Mouse (Mus musculus): ENCODE measurements around the gene Atp6v1f. TPM values are rescaled to one million over a fixed set of nuclear protein-coding genes. Genes with fewer than 3 reads are reported as not detected.

The Atp6v1f gene
- 100 to 1,000 TPM; 116 to 127 (median 122) TPM for total RNA-seq (2022)

GRCm38 (mm10) chr6:29467583-29468354 lies at the start of gene Atp6v1f:
Atp6v1f (plus strand) TSS chr6:29467718.
- peak; percentile 78 to 86 for DNase-seq (ENCODE audit: low spot score in 2 of 2)

DNA sequence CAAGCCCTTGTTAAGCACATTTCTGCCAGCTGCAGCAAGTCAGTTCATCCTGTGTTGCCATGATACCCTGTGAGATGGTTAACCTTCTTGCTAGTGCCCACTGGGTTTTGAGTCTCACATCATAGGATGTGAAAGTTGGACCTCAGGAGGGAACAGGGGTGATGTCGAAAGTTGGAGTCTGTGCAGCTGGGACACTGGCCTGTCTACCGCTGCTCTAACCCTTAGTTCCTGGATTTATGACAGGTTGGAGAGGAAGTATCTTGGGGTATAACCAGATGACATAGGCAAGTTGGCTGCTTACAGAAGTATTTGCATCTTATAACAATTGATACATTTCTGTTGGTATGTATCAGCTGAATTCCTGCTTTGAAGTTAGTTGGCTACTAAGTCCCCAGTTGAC lies 46.9 kb upstream of the Atp6v1f start:
- DNase-seq (ENCODE audit: low spot score in 2 of 2), result no peak

DNA sequence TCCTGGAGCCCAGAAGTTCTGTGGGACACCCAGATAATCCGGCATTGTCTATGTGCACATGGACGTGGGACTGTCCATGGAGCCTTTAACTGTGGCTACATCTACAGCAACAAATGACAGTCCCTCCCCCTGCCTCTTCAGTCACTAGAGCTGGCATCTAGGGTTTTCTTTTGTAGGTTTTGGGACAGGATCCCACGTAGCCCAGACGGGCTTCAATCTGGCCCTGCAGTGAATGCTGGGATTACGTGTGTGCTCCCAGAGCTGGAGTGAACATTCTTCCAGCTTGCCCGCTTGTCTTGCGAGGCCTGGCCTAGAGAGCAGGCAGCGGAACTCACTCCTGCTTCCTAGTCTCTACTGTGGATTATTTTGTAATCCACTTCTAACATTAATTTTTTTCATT lies 42.4 kb upstream of the Atp6v1f start:
- no peak for DNase-seq (ENCODE audit: low spot score in 2 of 2)

GRCm38 (mm10) chr6:29426331-29426730 lies 41.2 kb upstream of the Atp6v1f start:
- DNase-seq (ENCODE audit: low spot score in 2 of 2), result no peak

GRCm38 (mm10) chr6:29428171-29428570 lies 39.3 kb upstream of the Atp6v1f start:
- no peak for DNase-seq (ENCODE audit: low spot score in 2 of 2)

DNA sequence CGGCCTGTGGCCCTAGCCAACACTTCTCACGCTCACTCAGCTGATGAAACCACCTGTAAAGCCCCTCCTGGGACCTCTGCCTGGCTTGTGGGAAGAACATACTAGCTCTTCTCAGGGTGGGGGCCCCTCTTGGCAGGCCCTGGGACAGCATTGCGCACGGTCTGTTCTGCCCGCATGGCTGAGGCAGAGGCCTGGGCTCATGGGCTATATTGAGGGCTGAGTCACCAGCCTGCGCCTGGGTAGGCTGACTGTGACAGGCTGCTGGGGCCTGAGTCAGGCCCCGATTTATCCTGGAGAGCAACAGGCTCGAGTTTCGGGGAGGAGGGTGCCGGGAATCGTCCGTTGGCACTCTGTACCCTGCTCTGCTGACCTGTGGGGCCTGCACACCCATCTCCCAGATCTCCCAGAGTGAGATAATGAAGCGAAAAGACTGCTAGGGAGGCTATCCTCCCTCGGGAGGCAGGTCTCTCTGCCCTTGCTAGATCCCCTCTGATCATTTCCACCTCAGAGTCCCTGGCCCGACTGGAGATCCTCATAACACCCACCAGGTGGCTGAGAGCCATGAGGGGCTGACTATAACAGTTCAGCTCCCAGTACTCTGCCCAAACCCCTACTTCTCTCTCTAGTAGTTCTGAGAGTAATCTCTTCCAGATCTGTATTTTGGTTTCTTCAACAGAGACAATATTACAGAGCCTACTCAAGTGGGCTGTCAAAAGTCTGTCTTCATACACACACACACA lies 36.7 kb upstream of the Atp6v1f start:
- peak; percentile 80 to 84 for DNase-seq (ENCODE audit: low spot score in 2 of 2)

DNA sequence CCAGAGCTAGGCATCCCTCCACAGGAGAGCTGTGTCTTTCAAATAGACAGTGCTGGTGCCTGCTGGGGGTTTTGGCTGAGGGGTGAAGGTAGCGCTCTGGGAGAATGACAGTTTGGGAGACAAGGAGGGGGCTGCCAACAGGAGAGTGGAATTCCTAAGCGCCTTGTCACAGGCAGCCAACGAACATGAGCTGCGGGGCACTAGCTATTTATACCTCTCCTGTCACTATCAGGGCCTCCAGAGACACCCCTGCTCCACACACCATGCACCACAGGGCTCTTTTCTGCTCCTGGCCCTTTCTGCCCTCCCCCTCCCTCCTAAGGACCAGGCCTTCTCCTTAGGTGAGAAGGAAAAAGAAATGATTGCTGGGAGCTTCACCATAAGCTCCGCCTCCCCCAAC lies 36.0 kb upstream of the Atp6v1f start:
- peak; percentile 54 to 69 for DNase-seq (ENCODE audit: low spot score in 2 of 2)

DNA sequence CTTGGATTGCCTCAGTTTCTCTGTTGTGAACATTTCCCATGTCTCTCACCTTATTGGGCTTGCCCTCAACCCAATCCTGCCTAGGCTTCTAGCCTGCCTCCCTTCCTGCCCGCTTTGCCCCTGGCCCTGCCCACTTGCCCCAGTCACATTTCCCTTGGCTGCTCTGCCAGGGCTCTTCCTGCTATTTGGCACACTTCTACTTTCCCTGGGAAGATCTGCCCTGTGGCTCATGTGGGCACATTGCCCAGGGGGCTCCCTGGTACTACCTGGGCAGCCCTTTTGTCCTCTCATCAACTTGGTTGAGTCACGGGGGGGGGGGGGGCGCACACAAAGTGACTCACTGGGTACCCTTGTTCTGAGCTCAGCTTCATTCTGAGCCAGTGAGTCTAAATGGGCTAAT lies 35.4 kb upstream of the Atp6v1f start:
- DNase-seq (ENCODE audit: low spot score in 2 of 2), result peak in 1 of 2 experiments; percentile 53

DNA sequence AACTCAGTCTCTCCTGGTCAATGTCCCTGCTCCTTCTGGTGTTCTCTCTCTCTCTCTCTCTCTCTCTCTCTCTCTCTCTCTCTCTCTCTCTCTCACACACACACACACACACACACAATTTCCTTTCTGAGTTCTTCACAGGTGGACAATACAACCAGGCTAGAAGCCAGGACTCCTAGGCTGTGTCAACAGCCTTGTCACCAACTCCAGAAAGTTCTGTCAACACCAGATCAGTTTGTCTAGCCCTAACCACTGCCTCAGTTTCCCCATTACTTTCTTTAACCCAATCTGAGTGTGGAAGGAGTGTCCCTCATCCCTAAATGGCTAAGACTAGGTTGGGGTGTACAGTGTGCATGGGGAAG lies 34.9 kb upstream of the Atp6v1f start:
- DNase-seq (ENCODE audit: low spot score in 2 of 2), result no peak

DNA sequence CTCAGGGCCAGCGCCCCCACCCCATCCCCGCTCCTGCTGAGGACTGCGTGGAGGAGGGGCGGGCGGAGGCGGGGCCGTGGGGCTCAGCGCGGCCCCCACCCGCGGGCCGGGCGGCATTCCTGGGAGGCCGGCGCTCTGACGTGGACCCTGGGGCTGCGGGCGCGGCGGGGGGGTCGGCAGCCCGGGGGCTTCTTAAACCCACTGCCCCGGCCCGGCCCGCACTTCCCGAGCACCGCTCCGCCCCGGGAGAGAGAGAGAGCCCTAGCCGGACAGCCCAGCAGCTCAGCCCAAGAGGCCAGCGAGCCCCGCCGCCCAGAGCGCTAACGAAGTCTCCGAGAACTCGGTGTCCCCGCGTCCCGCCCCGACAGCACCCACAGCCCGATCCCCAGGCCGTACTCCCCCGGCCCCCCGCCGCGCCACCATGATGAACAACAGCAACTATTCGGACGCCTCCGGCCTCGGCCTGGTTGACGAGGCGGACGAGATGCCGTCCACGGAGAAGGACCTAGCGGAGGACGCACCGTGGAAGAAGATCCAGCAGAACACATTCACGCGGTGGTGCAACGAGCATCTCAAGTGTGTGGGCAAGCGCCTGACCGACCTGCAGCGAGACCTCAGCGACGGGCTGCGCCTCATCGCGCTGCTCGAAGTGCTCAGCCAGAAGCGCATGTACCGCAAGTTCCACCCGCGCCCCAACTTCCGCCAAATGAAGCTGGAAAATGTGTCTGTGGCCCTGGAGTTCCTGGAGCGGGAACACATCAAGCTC lies 34.3 kb upstream of the Atp6v1f start, which contains the start of gene Flnc:
Gene Flnc, plus strand, starts transcription at position 219 of the 766 bp plus-strand sequence.
- DNase-seq (ENCODE audit: low spot score in 2 of 2), result peak; percentile 60 to 64

DNA sequence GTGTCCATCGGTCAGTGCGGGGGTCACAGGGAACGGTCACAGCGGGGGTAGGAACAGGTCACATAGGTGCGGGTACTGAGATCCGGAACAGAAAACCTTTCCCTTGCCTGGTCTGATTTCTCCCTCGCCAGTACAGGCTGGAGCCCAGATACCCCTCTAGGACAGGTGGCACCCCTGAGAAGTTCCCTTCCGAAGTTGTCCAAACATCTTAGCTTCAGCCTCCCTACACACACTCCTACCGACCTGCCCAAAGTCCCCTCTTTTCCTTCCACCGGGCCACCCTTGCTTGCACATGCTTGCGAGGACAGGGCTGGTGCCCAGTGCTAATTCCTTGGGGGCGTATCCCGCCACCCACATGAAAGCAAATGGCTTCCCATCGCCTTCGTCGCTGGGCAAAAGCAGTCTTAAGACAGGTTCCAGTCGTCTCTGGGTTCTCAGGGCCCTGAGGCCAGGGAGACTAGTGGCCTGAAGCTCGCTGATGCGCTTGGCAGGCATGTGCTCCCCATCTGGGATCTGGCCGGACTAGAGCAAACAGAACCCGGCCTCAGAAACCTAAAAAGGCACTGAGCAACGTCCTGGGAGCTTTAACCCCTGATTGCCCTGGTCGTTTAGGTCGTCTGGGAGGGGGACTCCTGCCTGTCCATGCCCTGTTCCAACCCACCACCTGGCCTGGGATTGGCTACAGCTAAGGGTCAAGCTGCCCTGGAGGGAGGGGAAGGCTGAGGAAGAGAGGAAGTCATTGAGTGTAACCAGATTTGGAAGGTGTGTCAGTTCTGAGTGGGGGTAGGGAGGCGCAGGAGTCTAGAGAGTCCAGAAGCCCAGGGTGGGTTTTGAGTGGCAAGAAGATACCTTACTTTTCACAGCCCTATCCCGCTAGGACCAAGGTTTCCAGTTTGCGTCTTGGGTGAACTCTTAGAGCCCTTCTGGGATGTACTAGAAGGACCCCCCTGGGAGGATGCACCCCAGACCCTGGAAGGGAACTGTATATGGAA lies 33.4 kb upstream of the Atp6v1f start:
- peak; percentile 53 to 76 for DNase-seq (ENCODE audit: low spot score in 2 of 2)

DNA sequence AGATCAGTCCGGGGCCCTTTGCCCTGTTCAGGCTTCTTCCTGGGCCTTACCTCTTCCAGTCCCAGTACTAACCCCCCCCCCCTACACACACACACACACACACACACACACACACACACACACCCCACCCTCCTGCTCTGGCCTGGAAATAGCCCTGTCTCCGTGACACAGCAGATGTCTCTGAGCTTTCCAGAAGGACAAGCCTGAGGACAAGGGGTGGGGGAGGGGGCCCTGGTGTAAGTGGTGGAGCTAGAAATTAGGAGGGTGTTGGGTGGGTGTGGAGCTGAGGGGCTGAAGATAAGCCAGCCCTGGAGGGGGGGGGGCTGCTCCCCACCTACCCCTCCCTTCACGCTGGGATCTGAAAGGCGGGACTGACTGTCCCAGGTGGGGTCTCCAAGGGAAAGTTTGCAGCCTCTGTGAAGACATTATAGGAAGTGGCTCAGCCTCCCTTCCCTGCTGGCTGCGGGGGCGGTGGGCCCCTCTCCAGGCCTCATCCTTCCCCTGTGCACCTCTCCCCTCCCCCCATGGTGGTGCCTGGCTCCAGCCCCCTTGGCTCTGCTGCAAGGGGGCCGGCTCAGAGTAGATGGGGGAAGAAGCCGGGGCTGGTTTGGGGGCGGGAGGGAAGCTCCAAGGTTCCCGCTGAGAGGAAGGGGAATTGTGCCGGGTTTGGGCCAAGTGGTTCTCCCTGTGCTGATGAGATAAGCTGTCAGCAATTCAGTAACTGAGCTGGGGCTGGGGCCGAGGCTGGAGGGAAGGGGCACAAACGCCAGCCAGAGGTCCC lies 32.4 kb upstream of the Atp6v1f start:
- DNase-seq (ENCODE audit: low spot score in 2 of 2), result peak; percentile 47 to 62

DNA sequence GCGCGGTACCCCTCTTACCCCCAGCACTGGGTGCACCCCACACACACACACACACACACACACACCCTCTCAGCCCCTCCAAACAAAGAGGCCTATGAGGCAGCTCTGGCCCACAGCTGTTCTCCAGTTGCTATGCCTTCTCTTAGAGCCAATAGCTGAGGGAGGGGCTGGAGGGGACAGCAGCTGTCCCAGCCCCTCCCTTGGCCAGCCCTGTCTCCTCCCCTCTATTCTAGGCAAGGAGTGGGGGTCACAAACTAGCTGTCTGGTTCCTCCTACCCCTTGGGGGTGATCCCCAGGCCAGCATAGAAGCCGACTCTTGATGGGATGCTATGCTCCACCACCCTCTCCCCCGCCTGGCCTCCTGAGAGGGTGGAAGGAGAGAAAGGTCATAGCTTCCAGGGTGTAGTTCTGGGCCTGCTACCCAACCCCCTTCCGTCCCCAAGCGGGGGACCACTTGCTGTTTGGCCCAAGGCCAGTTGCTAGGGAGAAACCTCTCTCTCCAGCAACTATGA lies 31.5 kb upstream of the Atp6v1f start:
- DNase-seq (ENCODE audit: low spot score in 2 of 2), result peak; percentile 42 to 48

- DNase-seq (ENCODE audit: low spot score in 2 of 2), result peak; percentile 53 to 56
Observed at GRCm38 (mm10) chr6:29436461-29436934, 31.0 kb upstream of the Atp6v1f start.

GRCm38 (mm10) chr6:29439251-29439650 lies 28.3 kb upstream of the Atp6v1f start:
- peak; percentile 63 to 64 for DNase-seq (ENCODE audit: low spot score in 2 of 2)

DNA sequence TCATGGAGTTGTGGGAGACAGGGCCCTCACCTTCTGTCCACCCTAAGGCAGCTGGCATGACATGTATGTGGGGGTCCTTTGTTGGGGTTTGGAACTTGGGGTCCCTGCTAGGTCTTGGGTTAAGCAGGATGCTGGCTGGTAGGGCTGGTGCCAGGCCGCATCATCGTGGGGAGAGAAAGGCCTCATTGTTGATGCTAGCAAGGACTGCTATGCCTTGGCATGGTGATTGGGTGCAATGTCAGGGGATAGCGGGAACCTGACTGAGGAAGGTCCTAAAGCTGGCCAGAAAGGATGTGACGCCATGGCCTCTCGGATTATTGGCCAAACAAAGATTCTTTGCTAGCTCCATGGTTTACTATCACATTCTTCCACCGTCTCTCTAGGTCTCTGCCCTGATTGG lies 27.7 kb upstream of the Atp6v1f start:
- no peak for DNase-seq (ENCODE audit: low spot score in 2 of 2)

- DNase-seq (ENCODE audit: low spot score in 2 of 2), result no peak
Observed at GRCm38 (mm10) chr6:29444773-29445172, 22.7 kb upstream of the Atp6v1f start.

- DNase-seq (ENCODE audit: low spot score in 2 of 2), result no peak
Observed at GRCm38 (mm10) chr6:29445354-29445753, 22.2 kb upstream of the Atp6v1f start.

- DNase-seq (ENCODE audit: low spot score in 2 of 2), result no peak
Observed at GRCm38 (mm10) chr6:29449858-29450257, 17.7 kb upstream of the Atp6v1f start.

GRCm38 (mm10) chr6:29450667-29451066 lies 16.9 kb upstream of the Atp6v1f start:
- no peak for DNase-seq (ENCODE audit: low spot score in 2 of 2)
